Mouse (Mus musculus): Measurements from ENCODE around the gene Gucy2g. TPM values are rescaled to one million over a fixed set of nuclear protein-coding genes. Genes with fewer than 3 reads are reported as not detected.

Gucy2g gene
- total and polyA plus RNA-seq, 3 experiments = not detected

- H3K9me3 ChIP-seq (replicated peaks; ENCODE audit: low read length) = peaks cover 4% of the 10 kb centered on the region
- no peak overlapping the region for H3K4me3 ChIP-seq (replicated peaks in 1 of 3; ENCODE audit: low read depth in 2 of 3, low read length in 2 of 3, poor library complexity in 1 of 3)
- no peak overlapping the region for H3K27ac ChIP-seq (ENCODE audit: insufficient read depth, low read depth)
- in situ Hi-C loops (cut with MboI; ENCODE audit: low pct_ligation_motif_present, low pct_unique_long_range_greater_than_20kb, low sequenced_read_pairs) (no loop called here), dilution Hi-C loops (cut with MboI; ENCODE audit: extremely low pct_ligation_motif_present, extremely low pct_unique_long_range_greater_than_20kb, low sequenced_read_pairs) (no loop called here)
- no peak overlapping the region for H3K4me2 ChIP-seq (ENCODE audit: insufficient read depth, low read depth, poor library complexity, severe bottlenecking)
- no peak for DNase-seq (ENCODE audit: extremely low read depth)
- H3K9ac ChIP-seq (ENCODE audit: insufficient read depth, low read depth) = no peak overlapping the region
- H3K79me2 ChIP-seq (replicated peaks; ENCODE audit: control insufficient read depth, extremely low read depth, insufficient read depth, poor library complexity, severe bottlenecking) = peaks cover 12% of the 10 kb centered on the region
- H3K36me3 ChIP-seq (replicated peaks in 1 of 2; ENCODE audit: control insufficient read depth in 1 of 2, insufficient read depth in 1 of 2, low read length in 1 of 2) = no peaks in the 10 kb centered on the region
- TF ChIP-seq KAT2A (IDR thresholded peaks at IDR 0.05; ENCODE audit: insufficient replicate concordance, low read length) (no peak), ZKSCAN1 (IDR thresholded peaks at IDR 0.05; ENCODE audit: borderline replicate concordance, low read depth, low read length) (no peak), RAD21 (IDR thresholded peaks at IDR 0.05; ENCODE audit: low read depth, low read length) (no peak), GABPA (IDR thresholded peaks at IDR 0.05; ENCODE audit: insufficient replicate concordance, low read depth, low read length) (no peak), RCOR1 (conservative IDR thresholded peaks at IDR 0.05; ENCODE audit: low read depth, low read length) (no peak), ZNF384 (IDR thresholded peaks at IDR 0.05; ENCODE audit: low read depth, low read length) (no peak), MAZ (IDR thresholded peaks at IDR 0.05; ENCODE audit: low read depth, low read length) (no peak), MAFK (IDR thresholded peaks at IDR 0.05; ENCODE audit: insufficient replicate concordance, low read length) (no peak)
- peaks cover 1% of the 10 kb centered on the region for H3K27me3 ChIP-seq (replicated peaks)
- peaks cover 2 to 7% of the 10 kb centered on the region in 2 experiments; a peak in 2 of 4 replicates for H3K4me1 ChIP-seq (ENCODE audit: control insufficient read depth in 1 of 2, insufficient read depth in 2 of 2)
These were observed 9.4 kb upstream of the Gucy2g start for GRCm38 (mm10) chr19:55250451-55250850.

- Histone ChIP-seq H3K4me2 (ENCODE audit: insufficient read depth, low read depth, poor library complexity, severe bottlenecking) (no peak overlapping the region), H3K27ac (ENCODE audit: insufficient read depth, low read depth) (no peak overlapping the region), H3K27me3 (replicated peaks) (peaks cover 1% of the 10 kb centered on the region), H3K9me3 (replicated peaks; ENCODE audit: low read length) (peaks cover 4% of the 10 kb centered on the region), H3K36me3 (replicated peaks in 1 of 2; ENCODE audit: control insufficient read depth in 1 of 2, insufficient read depth in 1 of 2, low read length in 1 of 2) (no peaks in the 10 kb centered on the region), H3K9ac (ENCODE audit: insufficient read depth, low read depth) (no peak overlapping the region), H3K4me1 (ENCODE audit: control insufficient read depth in 1 of 2, insufficient read depth in 2 of 2) (peaks cover 0 to 3% of the 10 kb centered on the region in 2 experiments; a peak in 1 of 4 replicates), H3K4me3 (replicated peaks in 1 of 3; ENCODE audit: low read depth in 2 of 3, low read length in 2 of 3, poor library complexity in 1 of 3) (no peak overlapping the region), H3K79me2 (replicated peaks; ENCODE audit: control insufficient read depth, extremely low read depth, insufficient read depth, poor library complexity, severe bottlenecking) (no peaks in the 10 kb centered on the region)
- TF ChIP-seq HCFC1 (IDR thresholded peaks at IDR 0.05; ENCODE audit: low read depth, low read length) = no peak
- no peak for TF ChIP-seq MAFK (IDR thresholded peaks at IDR 0.05; ENCODE audit: insufficient replicate concordance, low read length)
- TF ChIP-seq POLR2A (IDR thresholded peaks at IDR 0.05; ENCODE audit: low read depth, low read length) = no peak
- TF ChIP-seq CHD1 (IDR thresholded peaks at IDR 0.05; ENCODE audit: low read depth, low read length) = no peak
- no peak for TF ChIP-seq RCOR1 (conservative IDR thresholded peaks at IDR 0.05; ENCODE audit: low read depth, low read length)
- no peak for TF ChIP-seq ETS1 (conservative IDR thresholded peaks at IDR 0.05; ENCODE audit: low read depth, low read length)
- no peak for TF ChIP-seq ZC3H11A (IDR thresholded peaks at IDR 0.05; ENCODE audit: low read depth, low read length)
- no peak for TF ChIP-seq MXI1 (IDR thresholded peaks at IDR 0.05; ENCODE audit: low read depth, low read length)
- TF ChIP-seq BHLHE40 (IDR thresholded peaks at IDR 0.05; ENCODE audit: low read depth, low read length) = no peak
- no peak for TF ChIP-seq JUND (conservative IDR thresholded peaks at IDR 0.05; ENCODE audit: low read depth, low read length)
- no peak for TF ChIP-seq EP300 (IDR thresholded peaks at IDR 0.05; ENCODE audit: low read length)
- no peak for TF ChIP-seq MAZ (IDR thresholded peaks at IDR 0.05; ENCODE audit: low read depth, low read length)
- no peak for TF ChIP-seq IRF4 (IDR thresholded peaks at IDR 0.05; ENCODE audit: low read depth, low read length)
- TF ChIP-seq TBP (conservative IDR thresholded peaks at IDR 0.05; ENCODE audit: low read depth, low read length) = no peak
- no peak for TF ChIP-seq NRF1 (IDR thresholded peaks at IDR 0.05; ENCODE audit: low read depth, low read length)
- TF ChIP-seq SMC3 (IDR thresholded peaks at IDR 0.05; ENCODE audit: low read depth, low read length) = no peak
- no peak for TF ChIP-seq NELFE (IDR thresholded peaks at IDR 0.05; ENCODE audit: low read depth, low read length)
- TF ChIP-seq MYC (IDR thresholded peaks at IDR 0.05; ENCODE audit: low read depth, low read length) = no peak
- in situ Hi-C loops (cut with MboI; ENCODE audit: low pct_ligation_motif_present, low pct_unique_long_range_greater_than_20kb, low sequenced_read_pairs) = no loop called here
- DNase-seq (ENCODE audit: extremely low read depth) = no peak
- dilution Hi-C loops (cut with MboI; ENCODE audit: extremely low pct_ligation_motif_present, extremely low pct_unique_long_range_greater_than_20kb, low sequenced_read_pairs) = no loop called here
These were observed 7.0 kb upstream of the Gucy2g start for GRCm38 (mm10) chr19:55247991-55248520.

All from CH12.LX (cell line).